Mouse (Mus musculus) myocyte (in vitro differentiated cells): ENCODE results near the gene Gm17175.

ENCODE experiments used
- E2F4 ChIP-seq: IDR thresholded peaks from one replicate; pipeline ENCODE4 v1.6.1; 2011; ENCODE audit warnings: mild to moderate bottlenecking, control low read depth, moderate library complexity; ENCODE audit not compliant: insufficient read depth
- MAX ChIP-seq: IDR thresholded peaks from one replicate; pipeline ENCODE4 v1.6.1; 2011; ENCODE audit warnings: low read depth, mild to moderate bottlenecking, control low read depth
- MYOD1 ChIP-seq, 3 experiments: IDR thresholded peaks; one replicate each; pipeline ENCODE4 v1.6.1; 2011; ENCODE audit warnings: control low read depth in 2 of 3, low read depth in 2 of 3, mild to moderate bottlenecking in 2 of 3, moderate library complexity in 1 of 3; ENCODE audit not compliant: insufficient read length in 2 of 3, control insufficient read depth in 1 of 3
- MYOG ChIP-seq, 3 experiments: IDR thresholded peaks; one replicate each; pipeline ENCODE4 v1.6.1; 2011; ENCODE audit warnings: control low read depth in 2 of 3, low read depth in 2 of 3, mild to moderate bottlenecking in 2 of 3; ENCODE audit not compliant: insufficient read length in 2 of 3, control insufficient read depth in 1 of 3, insufficient read depth in 1 of 3
- POLR2A ChIP-seq: IDR thresholded peaks from one replicate; pipeline ENCODE4 v1.6.1; 2011; ENCODE audit warnings: low read depth, mild to moderate bottlenecking, control low read depth, moderate library complexity; ENCODE audit not compliant: insufficient read length
- POLR2AphosphoS2 ChIP-seq: IDR thresholded peaks from one replicate; pipeline ENCODE4 v1.6.1; 2011; ENCODE audit warnings: low read depth, control low read depth; ENCODE audit not compliant: insufficient read length
- REST ChIP-seq: IDR thresholded peaks from one replicate; pipeline ENCODE4 v1.6.1; 2011; ENCODE audit warnings: mild to moderate bottlenecking, control low read depth, moderate library complexity; ENCODE audit not compliant: insufficient read depth, insufficient read length
- SRF ChIP-seq: IDR thresholded peaks from one replicate; pipeline ENCODE4 v1.6.1; 2011; ENCODE audit warnings: low read depth; ENCODE audit not compliant: control insufficient read depth, insufficient read length
- TCF12 ChIP-seq: IDR thresholded peaks from one replicate; pipeline ENCODE4 v1.6.1; 2011; ENCODE audit warnings: mild to moderate bottlenecking, control low read depth; ENCODE audit not compliant: poor library complexity, insufficient read depth, severe bottlenecking
- TCF3 ChIP-seq: IDR thresholded peaks from one replicate; pipeline ENCODE4 v1.6.1; 2011; ENCODE audit warnings: low read depth, control low read depth; ENCODE audit not compliant: insufficient read length
- USF1 ChIP-seq: IDR thresholded peaks from one replicate; pipeline ENCODE4 v1.6.1; 2011; ENCODE audit warnings: low read depth, mild to moderate bottlenecking, control low read depth, moderate library complexity

GRCm38 (mm10) chr14:51611210-51611609 lies 37.3 kb upstream of the Gm17175 start, which contains the start of gene Gm17078:
- TF ChIP-seq POLR2A (no peak), MYOD1 (IDR thresholded peaks at IDR 0.05; ENCODE audit: control insufficient read depth in 1 of 3, insufficient read length in 2 of 3, low read depth in 2 of 3) (no peak), USF1 (no peak), MAX (no peak), TCF12 (no peak), TCF3 (no peak), E2F4 (no peak), MYOG (IDR thresholded peaks at IDR 0.05; ENCODE audit: control insufficient read depth in 1 of 3, insufficient read depth in 1 of 3, insufficient read length in 2 of 3, low read depth in 2 of 3) (no peak), SRF (no peak), POLR2AphosphoS2 (no peak), REST (no peak)
